Mouse (Mus musculus) heart, postnatal 0 days (tissue): ENCODE measurements around the gene Adcyap1r1.

Experiments
- CTCF ChIP-seq: IDR thresholded peaks from 2 replicates; pipeline ENCODE4 v1.5.1; 2016; ENCODE audit warnings: antibody characterized with exemption, control low read depth, low read depth
- EP300 ChIP-seq: IDR thresholded peaks from 2 replicates; pipeline ENCODE4 v1.6.1; 2016; ENCODE audit warnings: antibody characterized with exemption, low read depth

- TF ChIP-seq CTCF: no peak
- TF ChIP-seq EP300: no peak
These were observed 61.7 kb downstream of the Adcyap1r1 start for GRCm38 (mm10) chr6:55513477-55513876.
